Mouse (Mus musculus): ENCODE measurements around the gene Tspan18. TPM values are rescaled to one million over a fixed set of nuclear protein-coding genes. Genes with fewer than 3 reads are reported as not detected.

Tspan18 gene
- polyA plus RNA-seq, 1 experiment from 2014 or later, result 20.7 TPM

- peaks cover 7% of the 10 kb centered on the region; the same call in 1 of the 2 replicates for H3K4me1 ChIP-seq
- no peak overlapping the region for H3K27ac ChIP-seq (replicated peaks)
Observed at GRCm38 (mm10) chr2:93152191-93152601, 182.1 kb downstream of the Tspan18 start.

More at GRCm38 (mm10) chr2:93152191-93152601, 182.1 kb downstream of the Tspan18 start:
- H3K4me3 ChIP-seq, result no peak overlapping the region
- 79% methylated on average over 6 of the region's 6 CpGs for WGBS
- DNase-seq (ENCODE audit: low spot score), result no peak
- H3K27me3 ChIP-seq (replicated peaks; ENCODE audit: low read depth, poor library complexity, severe bottlenecking), result no peaks in the 10 kb centered on the region
- no peaks in the 10 kb centered on the region for H3K36me3 ChIP-seq (replicated peaks)
- no peaks in the 10 kb centered on the region for H3K9me3 ChIP-seq

Other genes with a start within 250 kb of the Tspan18 start
- gene Trp53i11, start 147.0 kb downstream of the Tspan18 start, polyA plus RNA-seq (2016; fragmentation: Nextera tagmentation; extraction: Ambion mirVana), result 72.5 and 95.2 TPM in 2 replicates
- gene Cd82, start 128.6 kb upstream of the Tspan18 start, polyA plus RNA-seq (2016; fragmentation: Nextera tagmentation; extraction: Ambion mirVana), result 5.2 and 7.3 TPM in 2 replicates
- gene Gm10803, start 226.1 kb upstream of the Tspan18 start, polyA plus RNA-seq (2016; fragmentation: Nextera tagmentation; extraction: Ambion mirVana), result not detected in 2 replicates